Mouse (Mus musculus) megakaryocyte progenitor cell, adult 5-6 weeks (primary cell): ENCODE measurements around the gene Atic. TPM values are rescaled to one million over a fixed set of nuclear protein-coding genes. Genes with fewer than 3 reads are reported as not detected.
A peak's percentile ranks its signal among the peaks of the same experiment; 100 is the strongest.

ENCODE experiments used
- ATAC-seq: replicated peaks from 2 replicates; pipeline ENCODE4 v1.8.0; 2016; ENCODE audit warnings: mild to moderate bottlenecking, moderate TSS enrichment, inconsistent platforms; ENCODE audit not compliant: poor library complexity
- total RNA-seq, 2 experiments: library from RNA; stranded (forward) in 1 of 2; stranded (reverse) in 1 of 2; fragments of 157-497, 149-512 nt in 1 of 2; fragments of 200-1000 nt in 1 of 2; gene quantifications; 2 replicates each; pipeline versions ENCODE4 v1.2.3 to v1.2.4; 2015 to 2017

Gene Atic
- total RNA-seq (2015), result 85.0 and 101 TPM in 2 replicates
- 219 and 226 TPM in 2 replicates for total RNA-seq (2017)

DNA sequence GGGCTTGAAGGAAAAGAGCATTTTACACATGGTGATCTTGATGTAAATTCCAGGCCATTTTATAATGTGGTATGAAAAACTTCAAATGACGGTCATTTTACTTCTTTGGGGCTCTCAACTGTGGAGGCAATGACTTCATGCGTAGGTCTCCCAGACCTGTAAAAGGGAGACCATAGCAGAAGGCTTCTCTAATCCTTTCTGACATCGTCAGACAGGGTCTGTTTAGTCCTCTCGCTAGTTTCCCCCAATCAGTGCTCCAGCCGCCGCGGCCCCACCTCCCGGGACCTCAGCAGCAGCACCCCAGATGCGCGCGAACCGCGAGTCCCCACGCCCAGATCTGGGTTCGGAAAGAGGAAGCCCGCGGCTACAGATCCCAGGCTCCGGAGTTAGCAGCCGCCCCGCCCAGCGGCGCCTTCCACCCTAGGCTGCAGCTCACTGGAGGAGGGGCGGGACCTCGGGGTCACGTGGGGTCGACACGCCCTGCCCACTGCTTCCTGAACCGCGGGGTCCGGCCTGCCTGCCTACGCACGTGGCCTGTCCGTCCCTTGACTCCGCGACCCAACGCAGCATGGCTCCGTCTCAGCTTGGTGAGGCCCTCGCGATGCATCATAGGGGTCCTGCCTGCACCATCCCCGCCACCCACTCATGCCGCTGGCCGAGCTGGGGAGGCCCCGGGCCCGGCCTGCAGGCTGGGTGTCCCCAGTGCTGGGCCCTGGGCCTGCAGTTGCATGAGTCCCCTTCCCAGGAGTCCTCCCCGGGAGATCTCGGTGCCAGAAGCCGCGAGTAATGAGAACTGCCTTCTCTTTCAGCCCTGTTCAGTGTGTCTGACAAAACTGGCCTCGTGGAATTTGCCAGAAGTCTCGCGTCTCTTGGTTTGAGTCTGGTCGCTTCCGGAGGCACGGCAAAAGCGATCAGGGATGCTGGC lies at the start of gene Atic:
Atic (plus strand) TSS at position 463 of the 925 bp plus-strand sequence.
- peak; percentile 96 for ATAC-seq

GRCm38 (mm10) chr1:71507251-71507650 lies 49.7 kb upstream of the Atic start:
- no peak for ATAC-seq

DNA sequence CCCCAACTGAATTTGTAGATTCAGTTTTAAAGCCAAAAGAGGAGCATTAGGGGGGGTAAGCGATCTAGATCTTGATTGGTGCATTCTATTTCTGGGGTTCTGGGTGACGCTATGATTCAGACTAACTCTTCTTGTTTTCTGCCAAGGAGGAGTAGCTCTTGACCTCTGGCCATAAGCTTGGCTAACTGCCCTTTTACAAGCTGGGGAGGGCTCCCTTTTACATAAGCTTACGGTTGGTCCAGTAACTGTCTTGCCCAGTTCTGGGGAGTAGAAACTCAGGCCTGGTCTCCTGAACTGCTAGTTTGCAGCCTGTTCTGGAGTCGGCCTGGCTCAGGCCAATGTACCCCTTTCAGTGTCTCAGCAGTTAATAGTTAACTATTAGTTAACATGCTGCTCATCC lies 41.9 kb upstream of the Atic start:
- ATAC-seq, result no peak

- ATAC-seq, result no peak
Measured at GRCm38 (mm10) chr1:71528808-71529648, 27.9 kb upstream of the Atic start.

- peak; percentile 58 for ATAC-seq
Measured at GRCm38 (mm10) chr1:71530779-71531178, 26.2 kb upstream of the Atic start.

- ATAC-seq, result peak; percentile 80
Measured at GRCm38 (mm10) chr1:71531653-71532052, 25.3 kb upstream of the Atic start.

DNA sequence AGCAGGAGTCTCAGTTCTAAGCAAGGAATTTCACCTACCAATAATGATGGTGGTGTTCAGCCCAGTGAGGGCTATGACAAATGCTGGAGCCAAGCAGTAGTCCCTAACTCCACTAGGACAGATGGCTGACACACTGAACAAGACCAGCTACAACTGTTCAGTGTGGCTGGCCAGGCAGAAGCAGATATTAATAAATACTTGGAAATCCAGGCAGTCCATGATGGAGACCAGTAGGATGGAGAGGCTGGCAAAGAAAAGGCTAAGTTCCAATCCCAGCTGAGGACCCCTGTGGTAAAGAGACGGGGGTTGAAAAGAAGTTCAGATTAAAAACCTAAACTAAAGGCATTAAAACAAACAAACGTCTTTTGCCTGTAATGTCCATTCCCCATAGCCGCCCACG lies 17.3 kb upstream of the Atic start:
- ATAC-seq, result no peak

DNA sequence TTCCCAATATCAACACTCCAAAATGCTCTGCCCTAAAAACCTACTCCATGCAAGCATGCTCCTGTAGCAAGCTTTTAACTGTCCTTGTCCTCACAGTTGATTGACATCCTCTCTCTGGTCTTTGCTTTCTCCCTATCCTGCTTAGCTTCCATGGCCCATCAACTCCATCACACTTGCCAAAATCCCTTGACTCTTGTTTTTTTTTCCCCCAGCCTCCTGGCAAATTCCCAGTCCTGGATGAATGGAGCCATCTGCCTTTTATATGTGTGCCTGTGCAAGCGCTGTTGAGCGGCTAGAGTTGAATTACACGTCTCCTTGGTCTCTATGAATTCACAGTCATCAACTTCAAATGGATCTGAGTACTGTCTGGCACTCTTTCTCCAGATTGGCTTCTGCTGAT lies 16.5 kb upstream of the Atic start:
- ATAC-seq, result no peak

GRCm38 (mm10) chr1:71550626-71551195 lies 6.2 kb upstream of the Atic start:
- ATAC-seq, result no peak

DNA sequence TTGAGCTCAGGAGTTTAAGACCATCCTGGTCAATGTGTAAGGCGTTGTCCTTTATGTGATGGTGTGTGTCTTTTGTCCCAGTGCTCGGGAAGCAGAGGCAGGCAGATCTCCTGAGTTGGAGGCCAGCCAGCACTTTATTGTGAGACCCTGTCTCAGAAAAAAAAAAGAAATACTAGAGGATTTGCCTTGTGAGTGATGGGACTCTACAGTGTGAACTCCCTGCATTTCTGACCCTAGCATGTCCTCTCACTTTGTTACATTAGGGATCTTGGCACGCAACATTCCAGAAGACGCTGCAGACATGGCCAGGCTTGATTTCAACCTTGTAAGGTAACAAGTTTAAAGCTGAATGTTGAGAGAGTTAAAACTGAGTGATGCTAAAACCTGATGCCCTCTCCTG lies 3.7 kb downstream of the Atic start:
- ATAC-seq, result no peak

- no peak for ATAC-seq
Measured at GRCm38 (mm10) chr1:71564291-71564690, 7.3 kb downstream of the Atic start.

DNA sequence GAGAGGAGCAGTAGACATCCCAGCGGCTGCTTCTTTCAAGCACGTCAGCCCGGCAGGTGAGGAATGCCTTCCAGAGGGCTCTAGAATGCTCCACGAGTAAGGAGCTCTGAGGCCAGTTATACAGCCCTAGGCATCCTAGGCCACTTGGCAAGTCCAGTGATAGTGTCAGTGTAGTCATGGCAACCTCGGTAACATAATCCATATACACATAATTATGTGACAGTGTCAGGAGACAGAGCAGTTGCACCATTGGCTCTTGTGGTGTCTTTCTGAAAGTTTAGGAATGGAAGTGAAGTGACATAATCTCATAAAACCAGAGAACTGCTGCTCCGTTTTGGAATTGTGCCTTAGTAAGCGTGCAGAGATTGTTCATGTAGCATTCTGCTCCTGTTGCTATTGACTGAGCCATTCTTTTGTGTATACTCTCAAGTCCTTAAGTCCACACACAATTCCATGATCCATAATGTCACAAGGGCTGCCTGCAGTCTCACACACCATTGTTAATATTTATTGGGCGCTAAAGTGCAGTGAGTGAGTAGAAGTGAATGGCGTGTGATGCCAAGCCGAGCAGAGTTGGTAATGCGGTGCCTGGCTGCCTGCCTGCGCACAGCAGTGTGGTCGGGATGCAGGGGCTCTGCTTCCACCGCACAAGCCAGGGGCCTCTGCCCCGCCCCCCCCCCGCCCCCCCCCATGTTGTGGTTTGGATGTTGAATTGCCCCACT lies 11.1 kb downstream of the Atic start:
- peak; percentile 74 for ATAC-seq

- peak; percentile 20; the same call in 1 of the 2 replicates for ATAC-seq
Measured at GRCm38 (mm10) chr1:71570116-71570515, 13.2 kb downstream of the Atic start.

GRCm38 (mm10) chr1:71575987-71576386 lies 19.0 kb downstream of the Atic start:
- ATAC-seq, result no peak; the same call in 1 of the 2 replicates

GRCm38 (mm10) chr1:71576837-71577236 lies 19.9 kb downstream of the Atic start:
- ATAC-seq, result no peak; the same call in 1 of the 2 replicates

DNA sequence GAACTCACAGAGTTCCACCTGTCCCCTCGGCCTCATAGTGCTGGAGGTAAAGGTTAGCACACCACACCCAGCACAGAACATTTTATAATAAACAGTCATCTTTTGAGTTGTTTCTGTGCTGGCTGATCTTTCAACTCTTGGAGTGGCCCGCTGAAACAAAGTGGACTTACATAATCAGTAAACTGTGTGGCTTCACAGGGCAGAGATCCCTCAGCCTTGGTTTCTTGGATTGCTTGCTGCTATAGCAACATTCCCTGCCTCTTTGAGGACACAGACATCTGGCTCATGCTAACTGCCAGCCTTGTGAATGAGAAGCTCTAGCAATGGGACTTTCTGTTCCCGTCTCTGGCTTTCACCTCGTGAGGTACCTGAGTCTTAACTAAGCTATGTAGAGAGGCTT lies 22.6 kb downstream of the Atic start:
- ATAC-seq, result no peak

GRCm38 (mm10) chr1:71580408-71580807 lies 23.5 kb downstream of the Atic start:
- ATAC-seq, result no peak

GRCm38 (mm10) chr1:71583302-71583701 lies 26.4 kb downstream of the Atic start:
- no peak for ATAC-seq

DNA sequence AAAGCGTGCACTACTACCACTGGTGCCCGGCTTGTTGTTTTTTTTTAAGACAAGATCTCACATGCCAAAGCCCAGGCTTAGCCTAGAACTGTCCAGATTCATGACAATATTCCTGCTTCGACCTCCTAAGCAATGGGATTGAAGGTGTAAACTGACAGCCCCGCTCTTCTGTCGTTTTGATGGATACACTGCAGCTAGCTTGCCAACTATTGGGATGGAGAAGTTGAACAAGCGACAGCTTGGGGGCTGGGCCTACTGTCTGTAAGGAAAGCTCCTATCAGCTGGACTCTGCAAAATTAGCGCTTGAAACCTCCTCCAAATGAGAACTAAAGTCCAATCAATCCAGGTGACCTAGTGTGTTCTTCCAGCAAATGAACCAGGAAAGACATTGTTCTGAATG lies 26.9 kb downstream of the Atic start:
- no peak for ATAC-seq

DNA sequence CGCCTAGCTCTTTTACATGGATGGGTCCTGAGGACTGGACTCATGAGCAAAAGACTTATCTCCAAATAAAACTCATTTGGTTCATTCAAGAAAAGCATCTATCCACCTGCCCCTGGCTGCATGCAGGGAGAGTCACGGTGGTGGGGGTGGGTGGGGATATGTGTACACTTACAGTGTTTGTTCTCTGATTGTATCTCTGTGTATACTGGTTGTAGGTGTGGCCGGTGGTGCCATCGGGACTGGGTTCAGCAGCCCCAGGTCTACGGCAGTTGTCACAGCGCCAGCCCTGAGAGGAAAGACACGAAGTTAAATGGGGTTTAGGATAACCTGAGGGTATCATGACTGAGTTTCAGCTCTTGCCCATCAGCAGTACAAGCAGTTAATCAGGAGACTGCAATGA lies 29.7 kb downstream of the Atic start:
- ATAC-seq, result no peak

DNA sequence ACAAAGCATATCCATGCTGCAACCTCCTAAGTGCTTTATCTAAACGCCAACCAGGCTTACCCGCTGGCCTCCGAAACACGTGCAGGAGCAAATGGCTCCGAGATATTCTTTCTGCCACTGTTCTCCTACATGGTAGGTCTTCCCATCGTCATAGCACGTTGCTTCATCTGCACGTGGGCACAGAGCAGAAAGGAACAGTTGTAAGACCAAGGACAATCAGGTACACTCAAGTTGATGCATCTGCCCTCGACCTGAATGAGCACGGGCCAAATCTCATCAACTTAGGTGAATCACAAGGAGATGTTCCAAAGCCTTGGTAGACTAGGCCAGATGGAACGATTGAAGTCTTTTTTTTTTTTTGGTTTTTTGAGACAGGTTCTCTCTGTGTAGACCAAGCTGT lies 33.1 kb downstream of the Atic start:
- ATAC-seq, result no peak
